Mouse (Mus musculus) limb, embryonic 14.5 days (tissue): Measurements from ENCODE around the gene Map2k1. TPM values are rescaled to one million over a fixed set of nuclear protein-coding genes. Genes with fewer than 3 reads are reported as not detected.
"Not testable (repeated sequence)": the region's sequence is repeated elsewhere in the genome, so short reads cannot be mapped to it uniquely, and the experiment has no call there.

Experiments used
- ATAC-seq: fragments of 200-750 bp; cut with Nextera tagmentation; 2 replicates; pipeline ENCODE4 v1.8.0; 2017; ENCODE audit warnings: low read depth, moderate number of reproducible peaks, moderate TSS enrichment; ENCODE audit not compliant: low FRiP score
- DNase-seq: peaks from one replicate; pipeline ENCODE4 v3.0.0-alpha.2; 2015; ENCODE audit warnings: low spot score
- H3K27ac ChIP-seq: fragments of 300-500 bp; sonication (generic); replicated peaks from 2 replicates; pipeline ENCODE4 v1.5.1; 2014; ENCODE audit warnings: low read depth, mild to moderate bottlenecking, low read length, moderate library complexity, mixed read lengths
- H3K27me3 ChIP-seq: fragments of 300-500 bp; sonication (generic); 2 replicates; pipeline ENCODE4 v1.6.1; 2014; ENCODE audit warnings: low read length, mixed read lengths; ENCODE audit not compliant: control insufficient read depth, insufficient read depth
- H3K36me3 ChIP-seq: fragments of 300-500 bp; sonication (generic); 2 replicates; pipeline ENCODE4 v1.6.1; 2014; ENCODE audit warnings: mild to moderate bottlenecking, low read length, moderate library complexity, mixed read lengths; ENCODE audit not compliant: control insufficient read depth, insufficient read depth
- H3K4me1 ChIP-seq: fragments of 300-500 bp; sonication (generic); 2 replicates; pipeline ENCODE4 v1.6.1; 2014; ENCODE audit warnings: antibody characterized with exemption, low read length, mixed read lengths; ENCODE audit not compliant: control insufficient read depth, insufficient read depth
- H3K4me2 ChIP-seq: fragments of 300-500 bp; sonication (generic); replicated peaks from 2 replicates; pipeline ENCODE4 v1.6.1; 2014; ENCODE audit warnings: low read depth, mild to moderate bottlenecking, low read length, moderate library complexity; ENCODE audit not compliant: severe bottlenecking
- H3K4me3 ChIP-seq: fragments of 300-500 bp; sonication (generic); replicated peaks from 2 replicates; pipeline ENCODE4 v1.5.1; 2014; ENCODE audit warnings: low read length
- H3K9ac ChIP-seq: fragments of 300-500 bp; sonication (generic); 2 replicates; pipeline ENCODE4 v1.6.1; 2014; ENCODE audit warnings: mild to moderate bottlenecking, low read depth, low read length, moderate library complexity; ENCODE audit not compliant: severe bottlenecking
- H3K9me3 ChIP-seq: fragments of 300-500 bp; sonication (generic); 2 replicates; pipeline ENCODE4 v1.6.1; 2016; ENCODE audit warnings: low read length; ENCODE audit not compliant: control insufficient read depth
- POLR2A ChIP-seq: fragments of 200-500 bp; IDR thresholded peaks from 2 replicates; pipeline ENCODE4 v1.8.0; 2012; ENCODE audit warnings: inconsistent platforms, mild to moderate bottlenecking, moderate library complexity, borderline replicate concordance; ENCODE audit not compliant: insufficient read depth, insufficient read length; ENCODE audit errors: extremely low read depth
- WGBS: fragments of 180-500 bp; shearing (Covaris S2); extraction: QIAGEN DNeasy Blood & Tissue Kit; methylation state at CpG from one replicate; pipeline ENCODE4 v1.1.7; 2014; 5-methylcytosine and 5-hydroxymethylcytosine counted together
- polyA plus RNA-seq, 2 experiments: library from polyadenylated mRNA; depleted of rRNA in 1 of 2; stranded (reverse) in 1 of 2; unstranded in 1 of 2; fragments of >200 nt; fragmentation: Nextera tagmentation in 1 of 2; extraction: Ambion mirVana in 1 of 2; gene quantifications; 2 replicates each; pipeline versions ENCODE4 v1.2.1 to v1.2.3; 2012 to 2014

The Map2k1 gene
- polyA plus RNA-seq, 2 experiments = 51.3 to 81.3 TPM

DNA sequence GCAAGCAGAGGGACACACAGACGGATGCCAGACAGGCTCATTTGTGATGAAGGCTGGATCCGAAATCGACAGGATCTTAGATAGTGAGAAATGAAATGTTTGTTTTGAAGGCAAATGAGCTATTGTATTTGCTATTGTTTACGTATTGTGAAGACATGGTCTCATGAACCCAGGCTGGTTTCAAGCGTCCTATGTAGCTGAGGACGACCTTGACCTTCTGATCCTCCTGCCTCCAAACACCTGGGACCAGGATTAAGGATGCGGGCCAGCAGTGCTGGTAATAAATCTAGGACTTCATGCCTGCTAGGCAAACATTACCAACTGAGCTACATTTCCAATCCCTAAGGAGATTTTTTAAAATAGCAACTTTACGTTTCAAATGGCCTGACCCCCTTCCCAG is 55.9 kb downstream of the Map2k1 start:
- Histone ChIP-seq H3K36me3 (peaks cover 42% of the 10 kb centered on the region), H3K4me3 (no peak overlapping the region), H3K27ac (no peak overlapping the region), H3K4me2 (no peak overlapping the region), H3K4me1 (no peaks in the 10 kb centered on the region), H3K9ac (no peak overlapping the region), H3K9me3 (no peaks in the 10 kb centered on the region), H3K27me3 (no peaks in the 10 kb centered on the region)
- DNase-seq (no peak), ATAC-seq (no peak)
- 83% methylated on average over 8 of the region's 8 CpGs for WGBS
- no peak for TF ChIP-seq POLR2A

- Histone ChIP-seq H3K4me3 (no peak overlapping the region), H3K36me3 (peaks cover 52% of the 10 kb centered on the region), H3K4me2 (no peak overlapping the region), H3K27me3 (no peaks in the 10 kb centered on the region), H3K9me3 (no peaks in the 10 kb centered on the region), H3K4me1 (no peaks in the 10 kb centered on the region), H3K9ac (no peak overlapping the region), H3K27ac (no peak overlapping the region)
- no peak for ATAC-seq
- DNase-seq = no peak
- 70% methylated on average over 4 of the region's 4 CpGs for WGBS
- TF ChIP-seq POLR2A = no peak
These were observed 57.9 kb downstream of the Map2k1 start for GRCm38 (mm10) chr9:64195554-64195953.

GRCm38 (mm10) chr9:64193879-64194278 is 59.6 kb downstream of the Map2k1 start:
- H3K4me2 ChIP-seq = no peak overlapping the region
- no peak for DNase-seq
- no peak for TF ChIP-seq POLR2A
- 89% methylated on average over 1 of the region's 1 CpGs for WGBS
- no peaks in the 10 kb centered on the region for H3K27me3 ChIP-seq
- H3K9ac ChIP-seq = no peak overlapping the region
- H3K27ac ChIP-seq = no peak overlapping the region
- H3K36me3 ChIP-seq = peaks cover 62% of the 10 kb centered on the region
- H3K9me3 ChIP-seq = no peaks in the 10 kb centered on the region
- no peak for ATAC-seq
- no peak overlapping the region for H3K4me3 ChIP-seq
- H3K4me1 ChIP-seq = no peaks in the 10 kb centered on the region

DNA sequence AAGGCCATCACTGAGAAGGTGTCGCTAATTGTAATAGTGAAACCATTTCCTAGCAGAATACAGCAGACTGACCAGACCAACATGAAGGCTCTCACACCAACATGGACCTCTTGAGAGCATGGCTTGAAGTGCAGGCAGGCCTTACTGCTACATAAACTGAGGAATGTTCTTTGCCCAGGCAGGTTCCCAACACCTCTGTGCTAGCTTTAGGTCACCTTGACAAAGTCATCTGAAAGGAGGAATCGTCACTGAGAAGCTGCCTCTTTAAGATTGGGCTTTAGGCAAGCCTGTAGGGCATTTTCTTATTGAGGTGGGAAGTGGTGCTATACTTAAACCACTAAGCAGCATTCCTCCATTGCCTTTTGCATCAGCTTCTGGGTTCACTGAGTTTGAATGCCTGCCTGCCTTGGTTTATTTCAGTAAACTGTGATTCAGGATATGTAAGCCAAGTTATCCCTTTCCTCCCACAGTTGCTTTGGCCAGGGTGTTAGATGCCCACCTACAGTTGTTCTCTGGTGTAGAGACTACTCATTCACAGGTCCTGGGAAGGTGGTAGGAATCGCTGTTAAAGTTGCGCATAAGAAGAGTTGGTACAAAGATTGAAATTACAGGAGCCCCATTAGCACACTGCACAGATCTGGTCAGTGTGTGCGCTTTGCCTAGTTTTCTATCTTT is 69.1 kb downstream of the Map2k1 start:
- TF ChIP-seq POLR2A = no peak
- H3K36me3 ChIP-seq = peaks cover 72% of the 10 kb centered on the region
- H3K4me3 ChIP-seq = no peak overlapping the region
- no peak overlapping the region for H3K9ac ChIP-seq
- 87% methylated on average over 5 of the region's 5 CpGs for WGBS
- no peak for DNase-seq
- H3K4me2 ChIP-seq = no peak overlapping the region
- ATAC-seq = no peak
- no peaks in the 10 kb centered on the region for H3K27me3 ChIP-seq
- no peak overlapping the region for H3K27ac ChIP-seq
- H3K4me1 ChIP-seq = peaks cover 6% of the 10 kb centered on the region; the same call in 1 of the 2 replicates
- H3K9me3 ChIP-seq = no peaks in the 10 kb centered on the region

GRCm38 (mm10) chr9:64183295-64183694 is 70.1 kb downstream of the Map2k1 start:
- peaks cover 70% of the 10 kb centered on the region for H3K36me3 ChIP-seq
- H3K27me3 ChIP-seq, H3K4me3 ChIP-seq, H3K9me3 ChIP-seq, H3K4me2 ChIP-seq, H3K27ac ChIP-seq, ATAC-seq, H3K4me1 ChIP-seq, H3K9ac ChIP-seq, DNase-seq: not testable (repeated sequence)
- WGBS = 88% methylated on average over 5 of the region's 5 CpGs

GRCm38 (mm10) chr9:64178974-64179646 is 74.3 kb downstream of the Map2k1 start, which contains the start of gene Snapc5:
Gene Snapc5 (plus strand): TSS chr9:64179274.
- ATAC-seq = peak; percentile 91
- H3K27me3 ChIP-seq = no peaks in the 10 kb centered on the region
- H3K36me3 ChIP-seq = peaks cover 72% of the 10 kb centered on the region
- H3K9me3 ChIP-seq = no peaks in the 10 kb centered on the region
- DNase-seq = peak; percentile 97
- H3K4me2 ChIP-seq = peak within 1 kb of the TSS; percentile 48
- H3K27ac ChIP-seq = peak within 1 kb of the TSS; percentile 70
- H3K9ac ChIP-seq = peak within 1 kb of the TSS; percentile 72
- under 1% methylated on average over 35 of the region's 35 CpGs for whole genome bisulfite sequencing
- no peak for TF ChIP-seq POLR2A
- H3K4me1 ChIP-seq = peaks cover 19% of the 10 kb centered on the region
- peak within 1 kb of the TSS; percentile 62 for H3K4me3 ChIP-seq
